Comparison of ENCODE assay signal across 8 mouse cellular contexts in the genomic region with DNA sequence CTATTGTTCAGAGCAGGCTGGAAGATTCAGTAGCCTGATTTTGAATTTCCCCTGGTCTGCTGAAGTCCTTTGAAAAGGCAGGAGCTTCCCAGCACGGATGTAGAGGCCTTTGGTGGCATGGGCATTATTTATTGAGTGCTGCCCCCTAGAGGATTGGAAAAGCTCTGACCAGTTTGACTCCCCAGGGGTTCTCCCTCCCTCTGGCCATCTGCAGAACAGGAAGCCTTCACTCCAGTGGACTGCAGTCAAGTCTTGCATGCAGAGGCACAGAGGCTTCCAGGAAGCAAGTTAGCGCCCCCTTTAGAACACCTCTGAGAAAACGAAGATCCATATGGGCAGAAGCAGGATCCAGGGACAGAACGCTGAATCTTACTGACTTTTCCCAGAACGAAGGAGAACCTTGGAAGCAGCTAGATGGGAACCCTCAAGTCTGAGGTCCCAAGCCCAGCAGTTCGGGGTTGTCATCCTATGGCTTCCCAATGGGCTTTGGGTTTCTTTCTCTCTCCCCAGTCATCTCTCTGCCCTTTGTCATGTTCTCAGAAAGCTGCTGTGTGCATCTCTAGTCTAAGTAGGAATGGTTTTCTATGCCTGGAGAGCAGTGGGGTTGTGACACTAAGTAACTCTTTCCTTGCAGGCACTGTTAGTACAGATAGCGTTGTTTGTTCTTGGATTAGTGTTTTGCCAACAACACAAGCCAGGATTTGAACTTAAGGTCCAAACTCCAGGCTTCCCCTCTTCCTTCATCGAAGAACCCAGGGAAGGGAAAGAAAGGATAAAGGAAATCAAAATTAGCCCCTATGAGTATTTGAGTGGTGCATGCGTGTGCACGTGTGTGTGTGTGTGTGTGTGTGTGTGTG. TPM values are rescaled to one million over a fixed set of nuclear protein-coding genes. Genes with fewer than 3 reads are reported as not detected.
DNase-seq lines count a peak whose midpoint lies in the region; TF ChIP-seq lines count a peak whose summit lies in the region.

No protein-coding gene starts in this region.

- no peaks in the 10 kb centered on the region for H3K27me3 ChIP-seq in liver, adult 2 months (ENCODE audit: control insufficient read depth, insufficient read depth, low read length)

- DNase-seq in 3134 (ENCODE audit: extremely low read depth, insufficient read length, low spot score) (peak; percentile 68), ES-CJ7 (ENCODE audit: low read depth, low spot score) (peak; percentile 97)
- DNase-seq in cerebellum, adult 9-10 months: peak; percentile 77
- peak; percentile 78 for DNase-seq in gastrocnemius, postnatal 14 days
- peak; percentile 83 to 84 for DNase-seq in kidney, adult 8-10 months
- peak; percentile 71 for DNase-seq in liver, adult 2 months (ENCODE audit: extremely low read depth, low read depth, low spot score)
- DNase-seq in ovary, postnatal 36 days (ENCODE audit: low spot score): peak; percentile 69
- peak; percentile 88 for DNase-seq in yolk sac, embryonic 10.5 days (ENCODE audit: low spot score)

- intact Hi-C loops in gastrocnemius, postnatal 14 days (cut with DNase I; ENCODE audit: low total_unique reads): loop anchor here (10.0 kb wide), 1 partner anchor 776 kb away; no protein-coding TSS in a partner anchor

- TF ChIP-seq CTCF in liver, adult 2 months (IDR thresholded peaks at IDR 0.05; ENCODE audit: low read depth, low read length): peak; percentile 68

- peaks cover 6% of the 10 kb centered on the region; the same call in 1 of the 2 replicates for H3K4me1 ChIP-seq in liver, adult 2 months (ENCODE audit: control insufficient read depth, insufficient read depth, low read length)

- no peaks in the 10 kb centered on the region for H3K36me3 ChIP-seq in liver, adult 2 months (ENCODE audit: control insufficient read depth, insufficient read depth, low read length)

- H3K4me3 ChIP-seq in liver, adult 2 months (ENCODE audit: insufficient read depth, low read depth, low read length): no peak overlapping the region

- 21% methylated on average over 10 of the region's 10 CpGs for WGBS in liver, adult 2 months

- H3K27ac ChIP-seq in liver, adult 2 months (replicated peaks; ENCODE audit: insufficient read depth, low read depth, low read length): no peak overlapping the region

- H3K9ac ChIP-seq in liver, adult 2 months (ENCODE audit: low read depth, low read length): no peak overlapping the region

- no peak for TF ChIP-seq POLR2A in liver, adult 2 months (IDR thresholded peaks at IDR 0.05; ENCODE audit: extremely low read depth, insufficient read depth, low read length)

- H3K79me2 ChIP-seq in liver, adult 2 months (ENCODE audit: control insufficient read depth, insufficient read depth, low read length): no peaks in the 10 kb centered on the region

RNA-seq across cellular contexts. Expression of a gene that starts 1.8 kb away (rescaled TPM):
- total RNA-seq in gastrocnemius, postnatal 14 days (2021): 10 to 100 TPM; 13.3 to 14.2 TPM
- total RNA-seq in liver, adult 2 months (2014; rRNA removed): 8.3 and 11.4 TPM in 2 replicates
- 3.2 and 3.3 TPM in 2 replicates for polyA plus RNA-seq in liver, adult 2 months (2012; rRNA removed)
